Mouse (Mus musculus): ENCODE data around the gene Pdap1.

Pdap1 gene

DNA sequence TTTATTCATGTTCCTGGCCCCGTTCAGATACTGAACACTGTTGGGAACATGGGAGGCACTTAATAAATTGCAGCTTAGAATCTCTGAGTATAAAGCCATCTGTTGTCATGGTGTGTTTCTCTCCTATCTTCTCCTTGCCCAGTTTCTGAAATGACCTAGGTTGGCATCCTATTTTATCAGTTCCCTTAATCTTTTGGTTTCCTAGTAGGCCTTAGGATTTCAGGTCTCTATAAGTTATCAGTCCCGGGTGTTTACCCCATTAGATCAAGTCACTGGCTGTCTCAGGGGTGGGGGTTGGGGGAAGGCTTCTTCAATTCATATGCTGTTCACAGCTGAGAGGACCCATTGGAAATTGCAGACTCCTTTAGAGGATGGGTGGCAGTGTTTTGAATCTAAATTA is 55.2 kb downstream of the Pdap1 start:
- in situ Hi-C loops (cut with MboI, MseI): loop anchor here in 1 of 2 experiments (5.0 kb wide), 1 partner anchor 98 kb away; no protein-coding TSS in a partner anchor

DNA sequence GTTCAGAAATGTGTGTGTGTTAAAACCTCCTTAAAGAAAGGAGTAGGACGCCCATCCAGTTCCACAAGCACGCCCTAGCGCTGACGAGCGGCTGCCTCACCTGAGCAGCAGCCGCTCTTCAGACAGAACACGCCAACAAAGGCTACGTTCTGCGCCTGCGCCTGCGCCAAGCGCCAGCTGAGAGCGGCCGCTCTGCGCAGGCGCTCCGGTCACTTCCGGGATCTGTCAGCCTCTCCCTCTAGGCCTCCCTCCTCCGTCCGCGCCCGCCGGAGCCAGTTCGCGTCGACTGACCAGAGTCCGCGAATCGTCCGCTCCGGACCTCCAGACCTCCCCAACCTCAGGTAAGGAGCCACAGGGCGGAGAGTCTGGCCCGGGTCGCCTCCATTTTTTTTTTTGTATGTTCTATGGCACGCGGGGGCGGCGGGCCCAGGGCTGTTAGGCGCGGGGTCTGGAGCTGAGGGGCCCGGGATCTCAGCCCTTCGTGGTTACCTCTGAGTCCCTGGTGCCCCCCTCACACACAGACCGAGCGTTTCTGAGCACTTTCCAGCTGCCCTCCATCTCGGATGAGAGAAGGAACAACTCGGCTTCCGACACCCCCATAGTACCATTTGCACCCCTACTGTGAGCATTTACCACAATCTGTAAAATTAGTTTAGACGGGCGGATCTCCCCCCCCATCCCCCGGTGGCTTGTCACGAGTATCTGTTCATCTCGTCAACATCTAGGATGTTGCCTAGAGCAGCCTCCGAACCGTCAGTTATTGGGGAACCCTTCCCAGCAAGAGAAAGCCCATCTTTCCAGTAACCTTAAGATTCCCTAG is 56.2 kb downstream of the Pdap1 start, which contains the start of the genes Arpc1a and Kpna7:
Gene Arpc1a (plus strand): TSS at position 199 of the 820 bp plus-strand sequence.
Gene Kpna7 (minus strand): TSS at position 399 of the 820 bp plus-strand sequence.
- in situ Hi-C loops (cut with MboI, MseI): loop anchor here in 1 of 2 experiments (5.0 kb wide), 1 partner anchor 97 kb away; no protein-coding TSS in a partner anchor

DNA sequence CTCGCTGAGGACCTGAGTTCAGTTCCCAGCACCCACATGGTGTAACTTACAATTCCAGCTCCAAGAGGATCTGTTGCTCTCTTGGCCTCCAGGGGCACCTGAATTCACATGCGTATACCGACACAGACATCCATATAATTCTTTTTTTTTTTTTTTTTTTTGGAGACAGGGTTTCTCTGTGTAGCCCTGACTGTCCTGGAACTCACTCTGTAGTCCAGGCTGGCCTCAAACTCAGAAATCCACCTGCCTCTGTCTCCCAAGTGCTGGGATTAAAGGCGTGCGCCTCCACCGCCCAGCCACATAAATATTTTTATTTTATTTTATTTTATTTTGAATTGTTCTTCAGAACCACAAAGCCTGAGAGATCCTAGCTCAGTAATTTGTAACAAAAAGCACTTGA is 56.8 kb downstream of the Pdap1 start:
- in situ Hi-C loops (cut with MboI, MseI): loop anchor here in 1 of 2 experiments (5.0 kb wide), 1 partner anchor 96 kb away; no protein-coding TSS in a partner anchor

DNA sequence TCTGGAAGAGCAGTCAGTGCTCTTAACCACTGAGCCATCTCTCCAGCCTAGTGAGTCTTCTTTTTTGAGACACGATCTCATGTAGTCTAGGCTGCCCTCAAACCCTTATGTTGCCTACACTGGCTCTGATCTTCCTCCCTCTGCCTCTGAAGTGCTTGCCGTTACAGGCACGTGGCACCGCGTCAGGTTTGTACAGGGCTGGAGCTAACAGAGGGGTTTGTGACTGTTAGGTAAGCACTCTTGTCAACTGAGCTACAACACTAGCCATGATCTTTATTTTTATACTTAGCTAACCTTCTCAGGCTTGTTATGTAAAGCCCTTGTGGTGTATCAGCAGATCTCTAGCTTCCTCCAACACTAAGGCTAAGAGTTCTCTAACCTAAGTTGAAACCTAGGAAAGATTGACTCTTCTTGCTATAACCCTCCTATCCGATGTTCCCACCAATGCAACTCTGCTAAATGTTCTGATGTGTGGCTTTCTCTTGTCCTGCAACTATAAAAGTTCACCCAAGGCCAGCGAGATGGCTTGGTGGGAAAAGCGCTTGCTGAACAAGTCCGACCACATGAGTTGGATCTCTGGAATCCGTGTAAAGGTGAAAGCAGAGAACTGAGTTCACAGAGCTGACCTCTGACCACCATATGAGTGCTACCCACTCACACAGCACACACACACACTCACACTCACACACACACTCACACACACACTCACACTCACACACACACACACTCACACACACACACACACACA is 58.0 kb downstream of the Pdap1 start:
- in situ Hi-C loops (cut with MboI, MseI): loop anchor here in 1 of 2 experiments (5.0 kb wide), 1 partner anchor 95 kb away; no protein-coding TSS in a partner anchor
